Mouse (Mus musculus) midbrain, embryonic 16.5 days (tissue): ENCODE data around the gene Ap4b1. TPM values are rescaled to one million over a fixed set of nuclear protein-coding genes. Genes with fewer than 3 reads are reported as not detected.

Experiments used
- ATAC-seq: fragments of 200-750 bp; cut with Nextera tagmentation; 2 replicates; pipeline ENCODE4 v1.8.0; 2017; ENCODE audit warnings: moderate TSS enrichment
- H3K27ac ChIP-seq: fragments of 300-500 bp; sonication (generic); 2 replicates; pipeline ENCODE4 v1.5.1; 2014; ENCODE audit warnings: mild to moderate bottlenecking, low read length, mixed read lengths
- H3K27me3 ChIP-seq: fragments of 300-500 bp; sonication (generic); 2 replicates; pipeline ENCODE4 v1.6.1; 2014; ENCODE audit warnings: low read depth, low read length, mixed read lengths; ENCODE audit not compliant: control insufficient read depth, insufficient read depth
- H3K36me3 ChIP-seq: fragments of 300-500 bp; sonication (generic); 2 replicates; pipeline ENCODE4 v1.6.1; 2014; ENCODE audit warnings: mild to moderate bottlenecking, low read length, moderate library complexity, mixed read lengths; ENCODE audit not compliant: control insufficient read depth, insufficient read depth
- H3K4me1 ChIP-seq: fragments of 300-500 bp; sonication (generic); 2 replicates; pipeline ENCODE4 v1.6.1; 2014; ENCODE audit warnings: mild to moderate bottlenecking, low read length, mixed read lengths; ENCODE audit not compliant: control insufficient read depth, insufficient read depth
- H3K4me2 ChIP-seq: fragments of 300-500 bp; sonication (generic); 2 replicates; pipeline ENCODE4 v1.6.1; 2014; ENCODE audit warnings: mild to moderate bottlenecking, low read length, mixed read lengths
- H3K4me3 ChIP-seq: fragments of 300-500 bp; sonication (generic); 2 replicates; pipeline ENCODE4 v1.5.1; 2014; ENCODE audit warnings: low read depth, mild to moderate bottlenecking, low read length, moderate library complexity, mixed read lengths
- H3K9ac ChIP-seq: fragments of 300-500 bp; sonication (generic); 2 replicates; pipeline ENCODE4 v1.6.1; 2014; ENCODE audit warnings: low read depth, low read length, mixed read lengths
- H3K9me3 ChIP-seq: fragments of 300-500 bp; sonication (generic); replicated peaks from 2 replicates; pipeline ENCODE4 v1.6.1; 2014; ENCODE audit warnings: mild to moderate bottlenecking, low read length, mixed read lengths; ENCODE audit not compliant: control insufficient read depth, poor library complexity, severe bottlenecking
- WGBS: fragments of 180-500 bp; shearing (Covaris S2); extraction: QIAGEN DNeasy Blood & Tissue Kit; methylation state at CpG from one replicate; pipeline ENCODE4 v1.1.7; 2014; 5-methylcytosine and 5-hydroxymethylcytosine counted together
- polyA plus RNA-seq: library from polyadenylated mRNA; unstranded; fragments of >200 nt; fragmentation: Nextera tagmentation; extraction: Ambion mirVana; gene quantifications from 2 replicates; pipeline ENCODE4 v1.2.1, GENCODE M21; 2015

Ap4b1 gene
- 20.5 and 22.8 TPM in 2 replicates for polyA plus RNA-seq

GRCm38 (mm10) chr3:103808891-103809798, at the start of gene Ap4b1, which contains the start of the genes Dclre1b and Gm43064:
Gene Ap4b1 (plus strand): TSS chr3:103809520.
Gene Dclre1b (minus strand): TSS chr3:103809444.
Gene Gm43064 (plus strand): TSS chr3:103809573.
- peak within 1 kb of the TSS; percentile 60 for H3K4me2 ChIP-seq
- H3K9ac ChIP-seq: peak within 1 kb of the TSS; percentile 90
- no peaks in the 10 kb centered on the region for H3K9me3 ChIP-seq
- peak; percentile 99 for ATAC-seq
- no peaks in the 10 kb centered on the region for H3K27me3 ChIP-seq
- peaks cover 18% of the 10 kb centered on the region for H3K4me1 ChIP-seq
- H3K4me3 ChIP-seq: peak within 1 kb of the TSS; percentile 62
- under 1% methylated on average over 62 of the region's 70 CpGs for WGBS
- H3K27ac ChIP-seq: peak within 1 kb of the TSS; percentile 92
- H3K36me3 ChIP-seq: peaks cover 3% of the 10 kb centered on the region; the same call in 1 of the 2 replicates

GRCm38 (mm10) chr3:103766789-103767188, 42.5 kb upstream of the Ap4b1 start:
- H3K4me3 ChIP-seq: no peak overlapping the region
- no peak for ATAC-seq
- H3K27ac ChIP-seq: no peak overlapping the region
- H3K9me3 ChIP-seq: no peaks in the 10 kb centered on the region
- H3K27me3 ChIP-seq: no peaks in the 10 kb centered on the region
- H3K36me3 ChIP-seq: peaks cover 10% of the 10 kb centered on the region
- no peak overlapping the region for H3K9ac ChIP-seq
- peaks cover 4% of the 10 kb centered on the region; the same call in 1 of the 2 replicates for H3K4me1 ChIP-seq
- no peak overlapping the region for H3K4me2 ChIP-seq
- 69% methylated on average over 3 of the region's 3 CpGs for WGBS

- no peak overlapping the region for H3K9ac ChIP-seq
- peaks cover 3% of the 10 kb centered on the region for H3K36me3 ChIP-seq
- H3K4me1 ChIP-seq: peaks cover 5% of the 10 kb centered on the region; the same call in 1 of the 2 replicates
- no peak overlapping the region for H3K4me2 ChIP-seq
- H3K27me3 ChIP-seq: no peaks in the 10 kb centered on the region
- no peaks in the 10 kb centered on the region for H3K9me3 ChIP-seq
- no peak overlapping the region for H3K27ac ChIP-seq
- H3K4me3 ChIP-seq: no peak overlapping the region
- ATAC-seq: no peak
- WGBS: 66% methylated on average over 9 of the region's 9 CpGs
Observed at GRCm38 (mm10) chr3:103771531-103772130, 37.7 kb upstream of the Ap4b1 start.

DNA sequence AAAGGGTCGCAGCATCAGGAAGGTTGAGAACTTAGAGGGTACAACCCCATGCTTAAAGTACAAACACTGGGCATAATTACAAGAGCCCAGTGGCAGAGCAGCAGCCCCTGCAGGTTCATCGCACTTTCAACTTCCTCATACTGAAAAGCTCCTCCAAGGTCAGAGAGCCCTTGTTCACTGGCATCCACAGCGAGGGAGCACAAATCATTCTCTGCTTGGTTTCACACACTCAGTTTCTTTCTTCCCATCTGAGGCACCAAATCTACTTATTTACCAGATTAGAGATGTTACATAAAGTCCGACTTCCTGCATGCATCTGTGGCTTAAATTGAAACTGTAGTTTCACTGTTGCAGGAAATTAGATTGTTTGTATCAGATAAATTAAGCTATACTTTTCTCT, 36.5 kb upstream of the Ap4b1 start:
- peaks cover 10% of the 10 kb centered on the region for H3K36me3 ChIP-seq
- H3K4me2 ChIP-seq: no peak overlapping the region
- no peak for ATAC-seq
- H3K4me1 ChIP-seq: peaks cover 5% of the 10 kb centered on the region; the same call in 1 of the 2 replicates
- WGBS: 66% methylated on average over 4 of the region's 4 CpGs
- H3K9ac ChIP-seq: no peak overlapping the region
- no peak overlapping the region for H3K4me3 ChIP-seq
- H3K27ac ChIP-seq: no peak overlapping the region
- H3K27me3 ChIP-seq: no peaks in the 10 kb centered on the region
- no peaks in the 10 kb centered on the region for H3K9me3 ChIP-seq

- H3K27me3 ChIP-seq: no peaks in the 10 kb centered on the region
- no peak overlapping the region for H3K4me2 ChIP-seq
- H3K27ac ChIP-seq: no peak overlapping the region
- H3K9me3 ChIP-seq: no peaks in the 10 kb centered on the region
- no peak overlapping the region for H3K9ac ChIP-seq
- H3K4me3 ChIP-seq: no peak overlapping the region
- no peak for ATAC-seq
- peaks cover 5% of the 10 kb centered on the region; the same call in 1 of the 2 replicates for H3K4me1 ChIP-seq
- H3K36me3 ChIP-seq: peaks cover 7% of the 10 kb centered on the region; the same call in 1 of the 2 replicates
- WGBS: 79% methylated on average over 3 of the region's 3 CpGs
Observed at GRCm38 (mm10) chr3:103773508-103773907, 35.8 kb upstream of the Ap4b1 start.

GRCm38 (mm10) chr3:103774009-103774408, 35.3 kb upstream of the Ap4b1 start:
- Histone ChIP-seq H3K4me1 (peaks cover 5% of the 10 kb centered on the region; the same call in 1 of the 2 replicates), H3K9ac (no peak overlapping the region), H3K27me3 (no peaks in the 10 kb centered on the region), H3K36me3 (peaks cover 7% of the 10 kb centered on the region; the same call in 1 of the 2 replicates), H3K9me3 (no peaks in the 10 kb centered on the region), H3K4me3 (no peak overlapping the region), H3K27ac (no peak overlapping the region), H3K4me2 (no peak overlapping the region)
- peak; percentile 60; the same call in 1 of the 2 replicates for ATAC-seq
- 77% methylated on average over 15 of the region's 15 CpGs for WGBS

- H3K9me3 ChIP-seq: no peaks in the 10 kb centered on the region
- WGBS: 91% methylated on average over 11 of the region's 11 CpGs
- H3K27ac ChIP-seq: no peak overlapping the region
- H3K36me3 ChIP-seq: peaks cover 7% of the 10 kb centered on the region; the same call in 1 of the 2 replicates
- no peak overlapping the region for H3K9ac ChIP-seq
- H3K4me1 ChIP-seq: 0 out of 2 replicates have a peak, but pooled peaks cover 4% of the 10 kb centered on the region
- ATAC-seq: no peak
- no peak overlapping the region for H3K4me3 ChIP-seq
- no peak overlapping the region for H3K4me2 ChIP-seq
- no peaks in the 10 kb centered on the region for H3K27me3 ChIP-seq
Observed at GRCm38 (mm10) chr3:103777940-103778339, 31.4 kb upstream of the Ap4b1 start.

- Histone ChIP-seq H3K27ac (no peak overlapping the region), H3K9me3 (no peaks in the 10 kb centered on the region), H3K4me3 (no peak overlapping the region), H3K9ac (no peak overlapping the region), H3K27me3 (no peaks in the 10 kb centered on the region), H3K4me2 (no peak overlapping the region), H3K36me3 (peaks cover 7% of the 10 kb centered on the region; the same call in 1 of the 2 replicates), H3K4me1 (peaks cover 4% of the 10 kb centered on the region; the same call in 1 of the 2 replicates)
- WGBS: 84% methylated on average over 6 of the region's 6 CpGs
- no peak for ATAC-seq
Observed at GRCm38 (mm10) chr3:103778660-103779059, 30.7 kb upstream of the Ap4b1 start.
